ENCODE assay signal across 25 mouse cellular contexts in the genomic region with DNA sequence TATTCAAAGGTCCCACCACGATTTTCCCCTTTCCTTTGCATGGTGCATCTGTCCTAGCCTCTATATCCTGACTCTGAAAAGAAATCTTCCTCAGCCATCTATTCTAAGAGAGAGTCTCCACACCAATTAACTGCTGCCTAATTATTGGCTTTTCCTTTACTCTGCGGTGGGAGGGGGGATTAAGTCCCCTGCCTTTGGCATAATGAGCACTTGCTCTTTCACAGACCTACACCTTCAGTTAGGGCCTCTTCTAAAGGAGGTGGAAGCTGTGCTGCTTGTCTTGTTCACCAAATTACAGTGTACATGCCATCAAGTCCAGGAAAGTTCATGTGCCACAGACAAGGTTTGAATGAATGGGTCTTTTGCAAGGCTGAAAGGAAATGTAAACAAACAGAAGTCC.
"Had no signal": no experiment of that assay in that cellular context is flagged by ENCODE, and none has a peak within 500 bp of the region (broad histone marks: within the 10 kb centered on the region; RNA-seq: fewer than 3 reads in every experiment).

No protein-coding gene starts in this region.

- H3K9ac ChIP-seq: heart, embryonic 12.5 days; hindbrain, embryonic 13.5 days; hindbrain, embryonic 15.5 days; kidney, embryonic 15.5 days; limb, embryonic 13.5 days; limb, embryonic 15.5 days; liver, embryonic 12.5 days; liver, embryonic 14.5 days had no signal

- H3K27me3 ChIP-seq: heart, embryonic 12.5 days; hindbrain, embryonic 13.5 days; hindbrain, embryonic 15.5 days; kidney, embryonic 15.5 days; limb, embryonic 13.5 days; limb, embryonic 15.5 days; liver, embryonic 12.5 days had no signal

- ATAC-seq: hindbrain, postnatal 0 days; intestine, embryonic 16.5 days; liver, embryonic 12.5 days had no signal

- H3K36me3 ChIP-seq: heart, embryonic 10.5 days; heart, embryonic 12.5 days; hindbrain, embryonic 13.5 days; hindbrain, embryonic 15.5 days; kidney, embryonic 15.5 days; limb, embryonic 13.5 days; limb, embryonic 15.5 days; liver, embryonic 12.5 days had no signal

- H3K27ac ChIP-seq: heart, embryonic 10.5 days; hindbrain, embryonic 13.5 days; hindbrain, embryonic 15.5 days; hindbrain, postnatal 0 days; kidney, embryonic 15.5 days; kidney, postnatal 0 days; limb, embryonic 13.5 days; limb, embryonic 15.5 days; liver, embryonic 12.5 days; liver, embryonic 14.5 days had no signal

- H3K4me1 ChIP-seq: heart, embryonic 10.5 days; hindbrain, embryonic 13.5 days; limb, embryonic 13.5 days; limb, embryonic 15.5 days; liver, embryonic 12.5 days had no signal

- H3K4me2 ChIP-seq: heart, embryonic 12.5 days; hindbrain, embryonic 13.5 days; hindbrain, embryonic 15.5 days; kidney, embryonic 15.5 days; limb, embryonic 13.5 days; limb, embryonic 15.5 days; liver, embryonic 12.5 days had no signal

- H3K4me3 ChIP-seq: heart, embryonic 10.5 days; heart, embryonic 12.5 days; hindbrain, embryonic 13.5 days; hindbrain, embryonic 15.5 days; kidney, embryonic 15.5 days; limb, embryonic 13.5 days; limb, embryonic 15.5 days; liver, embryonic 12.5 days had no signal

- DNase-seq: gastrocnemius, postnatal 14 days; gastrocnemius, postnatal 36 days; heart, adult 18-20 months; heart, postnatal 10 days; heart, postnatal 36 days; kidney, adult 11 months; kidney, adult 2 months; kidney, adult 9 months; kidney, postnatal 14 days; kidney, postnatal 36 days; layer of hippocampus, adult 9-11 months; layer of hippocampus, postnatal 36 days; left cerebral cortex, postnatal 4 days had no signal

- H3K9me3 ChIP-seq: heart, embryonic 10.5 days; heart, embryonic 12.5 days; hindbrain, embryonic 13.5 days; hindbrain, embryonic 15.5 days; kidney, embryonic 15.5 days; limb, embryonic 13.5 days; limb, embryonic 15.5 days; liver, embryonic 12.5 days had no signal
